Mouse (Mus musculus) kidney, adult 2 months (tissue): Measurements from ENCODE around the gene Psg23. TPM values are rescaled to one million over a fixed set of nuclear protein-coding genes. Genes with fewer than 3 reads are reported as not detected.
"Not testable (repeated sequence)": the region's sequence is repeated elsewhere in the genome, so short reads cannot be mapped to it uniquely, and the experiment has no call there.

Experiments used
- DNase-seq: peaks from one replicate; pipeline ENCODE4 v3.0.0; 2021
- H3K27ac ChIP-seq: fragments of 200-500 bp; 2 replicates; pipeline ENCODE4 v1.5.1; 2012; ENCODE audit warnings: low read depth, low read length, control low read depth, inconsistent platforms; ENCODE audit not compliant: insufficient read depth
- H3K27me3 ChIP-seq: fragments of 200-500 bp; replicated peaks from 2 replicates; pipeline ENCODE4 v1.6.1; 2012; ENCODE audit warnings: mild to moderate bottlenecking, moderate library complexity, low read length, inconsistent platforms; ENCODE audit not compliant: control insufficient read depth, insufficient read depth
- H3K36me3 ChIP-seq: fragments of 200-500 bp; 2 replicates; pipeline ENCODE4 v1.6.1; 2012; ENCODE audit warnings: mild to moderate bottlenecking, moderate library complexity, low read length, inconsistent platforms; ENCODE audit not compliant: control insufficient read depth, insufficient read depth
- H3K4me1 ChIP-seq: fragments of 200-500 bp; 2 replicates; pipeline ENCODE4 v1.6.1; 2011; ENCODE audit warnings: low read length; ENCODE audit not compliant: control insufficient read depth, insufficient read depth
- H3K4me3 ChIP-seq: fragments of 200-500 bp; 2 replicates; pipeline ENCODE4 v1.5.1; 2011; ENCODE audit warnings: mild to moderate bottlenecking, low read depth, low read length, control low read depth; ENCODE audit not compliant: insufficient read depth
- CTCF ChIP-seq: fragments of 200-500 bp; conservative IDR thresholded peaks from 2 replicates; pipeline ENCODE4 v1.5.1; 2011; ENCODE audit warnings: low read depth, mild to moderate bottlenecking, control low read depth, low read length, moderate library complexity, mixed read lengths; ENCODE audit not compliant: insufficient read depth, insufficient read length
- POLR2A ChIP-seq: fragments of 200-500 bp; IDR thresholded peaks from one replicate; pipeline ENCODE4 v1.6.1; 2011; ENCODE audit warnings: low read depth, low read length, control low read depth
- whole genome bisulfite sequencing: fragments of 180-500 bp; shearing (Covaris S2); methylation state at CpG from one replicate; pipeline ENCODE4 v1.1.7; 2018; 5-methylcytosine and 5-hydroxymethylcytosine counted together
- polyA plus RNA-seq: library from polyadenylated mRNA; depleted of rRNA; stranded (reverse); fragments of >200 nt; gene quantifications from 2 replicates; pipeline ENCODE4 v1.2.3, GENCODE M21; 2012; rRNA removed

Psg23 gene
- polyA plus RNA-seq, result not detected in 2 replicates

DNA sequence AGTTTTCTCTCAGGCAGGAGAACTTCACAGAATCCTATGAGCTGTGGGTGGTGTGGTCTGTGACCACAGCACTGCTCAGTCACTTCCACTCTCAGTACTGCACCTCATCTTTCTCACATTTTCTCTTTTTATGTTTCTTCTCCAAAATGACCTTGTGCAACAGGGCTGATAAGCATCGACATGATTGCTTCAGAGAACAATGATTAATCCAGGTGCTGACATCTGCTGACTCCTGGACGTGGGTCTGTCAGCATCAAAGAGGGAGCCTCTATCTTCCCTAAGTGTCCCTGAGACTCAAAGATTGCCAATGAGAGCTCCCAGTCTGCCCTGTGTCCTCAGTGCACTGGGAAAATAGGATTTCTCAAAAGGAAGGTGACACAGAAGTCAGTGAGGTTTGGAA, at the start of gene Psg23:
Psg23 (minus strand) TSS at position 101 of the 400 bp plus-strand sequence.
- not testable (repeated sequence) for H3K4me1 ChIP-seq, H3K27me3 ChIP-seq, DNase-seq, H3K36me3 ChIP-seq, H3K27ac ChIP-seq, H3K4me3 ChIP-seq
- WGBS, result 45% methylated on average over 2 of the region's 2 CpGs

- H3K4me3 ChIP-seq, DNase-seq, H3K4me1 ChIP-seq, H3K27me3 ChIP-seq, H3K27ac ChIP-seq, H3K36me3 ChIP-seq: not testable (repeated sequence)
- WGBS, result 72% methylated on average over 2 of the region's 2 CpGs
These were observed 40.3 kb upstream of the Psg23 start, which contains the start of gene Psg21 for GRCm38 (mm10) chr7:18656625-18657024. Psg21 (minus strand) TSS chr7:18656725.

- 79% methylated on average over 8 of the region's 8 CpGs for WGBS
These were observed 10.6 kb upstream of the Psg23 start for GRCm38 (mm10) chr7:18626921-18627320.

DNA sequence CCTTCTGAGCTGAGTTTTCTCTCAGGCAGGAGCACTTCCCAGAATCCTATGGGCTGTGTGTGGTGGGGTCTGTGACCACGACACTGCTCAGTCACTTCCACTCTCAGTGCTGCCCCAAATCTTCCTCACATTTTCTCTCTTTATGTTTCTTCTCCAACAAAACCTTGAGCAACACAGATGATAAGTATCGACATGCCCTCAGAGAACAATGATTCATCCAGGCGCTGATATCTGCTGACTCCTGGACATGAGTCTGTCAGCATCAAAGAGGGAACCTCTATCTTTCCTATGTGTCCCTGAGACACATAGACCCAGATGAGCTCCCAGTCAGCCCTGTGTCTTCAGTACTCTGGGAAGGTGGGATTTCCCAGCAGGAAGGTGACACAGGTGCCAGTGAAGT, 49.1 kb downstream of the Psg23 start, which contains the start of gene Psg27:
Psg27 (minus strand) TSS at position 101 of the 400 bp plus-strand sequence.
- no peaks in the 10 kb centered on the region for H3K36me3 ChIP-seq
- H3K4me3 ChIP-seq, result no peak within 1 kb of the TSS
- WGBS, result 82% methylated on average over 3 of the region's 3 CpGs
- H3K27ac ChIP-seq, result no peak within 1 kb of the TSS
- H3K4me1 ChIP-seq, result no peaks in the 10 kb centered on the region
- no peaks in the 10 kb centered on the region for H3K27me3 ChIP-seq
- no peak for DNase-seq
- TF ChIP-seq POLR2A (no peak), CTCF (no peak)

More at GRCm38 (mm10) chr7:18626921-18627320, 10.6 kb upstream of the Psg23 start:
- H3K4me1 ChIP-seq, H3K4me3 ChIP-seq, H3K36me3 ChIP-seq, H3K27me3 ChIP-seq, DNase-seq, H3K27ac ChIP-seq: not testable (repeated sequence)

GRCm38 (mm10) chr7:18559850-18560249, 56.5 kb downstream of the Psg23 start:
- Histone ChIP-seq H3K27ac (no peak overlapping the region), H3K4me3 (no peak overlapping the region), H3K27me3 (no peaks in the 10 kb centered on the region), H3K36me3 (no peaks in the 10 kb centered on the region), H3K4me1 (no peaks in the 10 kb centered on the region)
- TF ChIP-seq POLR2A, result no peak
- no peak for TF ChIP-seq CTCF
- no peak for DNase-seq

Other genes starting within 250 kb of the Psg23 start
- not detected in 2 replicates for gene Psg28, start 184.5 kb downstream of the Psg23 start, polyA plus RNA-seq
- gene Psg26, start 132.3 kb downstream of the Psg23 start, polyA plus RNA-seq, result not detected in 2 replicates
- gene Psg25, start 84.2 kb downstream of the Psg23 start, polyA plus RNA-seq, result not detected in 2 replicates
- not detected in 2 replicates for gene Psg27, start 49.2 kb downstream of the Psg23 start, polyA plus RNA-seq
- not detected in 2 replicates for gene Psg21, start 40.2 kb upstream of the Psg23 start, polyA plus RNA-seq
- not detected in 2 replicates for gene Psg20, start 69.7 kb upstream of the Psg23 start, polyA plus RNA-seq
- gene Psg22, start 101.6 kb upstream of the Psg23 start, polyA plus RNA-seq, result 0.19 TPM in 1 of 2 replicates, not detected in the other
- gene Psg19, start 182.0 kb upstream of the Psg23 start, polyA plus RNA-seq, result not detected in 2 replicates
- gene Psg17, start 205.1 kb upstream of the Psg23 start, polyA plus RNA-seq, result 0.03 and 0.04 TPM in 2 replicates
- gene Mill2, start 223.5 kb upstream of the Psg23 start, polyA plus RNA-seq, result 4.8 and 5.6 TPM in 2 replicates